Mouse (Mus musculus) adipocyte (in vitro differentiated cells): ENCODE results near the gene Atp2b2.
"Not testable (repeated sequence)": the region's sequence is repeated elsewhere in the genome, so short reads cannot be mapped to it uniquely, and the experiment has no call there.

Source experiments
- DNase-seq: peaks from one replicate; pipeline ENCODE4 v3.0.0-alpha.2; 2016; ENCODE audit warnings: low spot score

Atp2b2 gene

DNA sequence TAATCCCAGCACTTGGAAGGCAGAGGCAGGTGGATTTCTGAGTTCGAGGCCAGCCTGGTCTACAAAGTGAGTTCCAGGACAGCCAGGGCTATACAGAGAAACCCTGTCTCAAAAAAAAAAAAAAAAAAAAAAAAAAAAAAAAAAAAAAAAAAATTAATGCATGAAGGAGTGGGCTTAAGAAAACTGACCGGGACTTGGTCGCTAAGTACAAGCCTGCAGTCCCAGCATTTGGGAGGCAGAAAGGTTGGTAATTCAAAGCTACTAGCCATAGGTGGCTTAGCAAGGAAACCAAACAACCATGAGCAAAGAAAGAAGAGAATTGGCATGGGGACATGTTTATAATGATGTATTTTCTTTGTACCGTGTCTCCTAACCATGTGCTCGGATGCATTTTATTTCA is 329.0 kb downstream of the Atp2b2 start:
- not testable (repeated sequence) for DNase-seq

GRCm38 (mm10) chr6:113712718-113713117 is 329.7 kb downstream of the Atp2b2 start:
- DNase-seq, result no peak

- DNase-seq, result peak; percentile 48
Measured at GRCm38 (mm10) chr6:113697222-113698205, 344.9 kb downstream of the Atp2b2 start.

GRCm38 (mm10) chr6:113696582-113697221 is 345.7 kb downstream of the Atp2b2 start, which contains the start of gene Tatdn2:
TSS of gene Tatdn2 (plus strand) at chr6:113697050.
- DNase-seq, result peak; percentile 99

GRCm38 (mm10) chr6:113695766-113696355 is 346.6 kb downstream of the Atp2b2 start:
- DNase-seq, result peak; percentile 65

DNA sequence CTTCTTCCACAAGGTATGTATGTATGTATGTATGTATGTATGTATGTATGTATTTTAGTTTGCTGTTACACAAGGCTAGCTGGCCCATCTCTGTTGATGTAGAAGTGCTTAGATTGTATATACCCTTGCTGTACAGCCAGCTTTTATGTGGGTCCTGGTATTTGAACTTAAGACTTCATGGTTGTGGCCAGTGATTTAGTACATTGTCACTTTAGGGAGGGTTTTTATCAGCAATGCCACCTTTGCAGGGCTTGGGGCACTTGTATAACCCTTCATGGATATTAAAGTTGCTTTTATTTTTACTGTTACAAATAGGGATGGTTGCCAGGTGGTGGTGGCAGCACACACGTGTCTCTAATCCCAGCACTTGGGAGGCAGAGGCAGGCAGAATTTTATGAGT is 347.2 kb downstream of the Atp2b2 start:
- DNase-seq, result no peak
